Mouse (Mus musculus) lung, postnatal 36 days (tissue): ENCODE results near the gene Mad2l1bp.

Experiments used
- DNase-seq: peaks from one replicate; pipeline ENCODE4 v3.0.0; 2022; ENCODE audit warnings: mixed read lengths

Gene Mad2l1bp

GRCm38 (mm10) chr17:46104487-46104886, 48.9 kb downstream of the Mad2l1bp start:
- peak; percentile 92 for DNase-seq

DNA sequence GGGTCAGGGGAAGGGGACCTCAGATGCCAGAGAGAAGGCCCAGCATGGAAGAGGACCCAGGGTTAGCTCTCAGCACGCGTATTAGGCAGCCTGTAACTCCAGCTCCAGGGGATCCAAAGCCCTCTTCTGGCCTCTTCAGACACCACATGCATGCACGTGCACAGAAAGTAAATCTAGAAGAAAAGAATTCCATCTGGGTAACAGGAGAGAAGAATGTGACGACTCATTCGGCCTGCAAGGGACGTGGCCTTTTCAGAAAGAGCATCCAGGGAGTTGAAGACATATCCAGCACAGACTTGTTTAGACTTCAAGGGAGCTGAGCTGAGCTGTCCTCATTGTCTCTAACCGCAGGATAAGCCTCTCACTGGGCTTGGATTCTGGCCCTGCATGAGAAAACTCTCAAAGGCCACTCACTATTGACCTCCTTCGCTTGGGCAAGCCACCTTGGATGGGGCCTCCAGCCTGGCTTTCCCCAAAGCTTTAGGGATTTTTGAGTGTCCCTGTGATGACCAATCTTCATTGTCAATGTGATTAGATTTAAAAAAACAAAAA, 50.7 kb downstream of the Mad2l1bp start:
- no peak for DNase-seq

DNA sequence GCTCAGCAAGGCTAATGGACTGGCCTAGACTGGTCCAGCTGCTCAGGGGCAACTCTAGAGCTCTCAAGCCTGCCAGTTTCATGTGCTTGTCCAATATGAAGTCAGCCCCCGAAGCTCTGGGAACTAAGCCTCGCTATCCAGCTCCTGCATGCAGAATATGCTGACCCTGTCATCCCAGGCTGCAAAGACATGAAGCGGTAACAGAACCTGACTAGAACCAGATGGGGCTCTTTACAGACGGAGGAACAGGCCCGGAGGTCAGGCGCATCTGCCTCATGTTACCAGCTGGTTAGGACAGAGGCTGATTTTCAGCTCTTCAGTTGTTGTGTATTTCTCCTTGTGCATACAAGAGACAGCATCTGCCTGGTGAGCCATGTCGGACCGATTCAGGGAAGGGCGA, 51.4 kb downstream of the Mad2l1bp start:
- DNase-seq: no peak

DNA sequence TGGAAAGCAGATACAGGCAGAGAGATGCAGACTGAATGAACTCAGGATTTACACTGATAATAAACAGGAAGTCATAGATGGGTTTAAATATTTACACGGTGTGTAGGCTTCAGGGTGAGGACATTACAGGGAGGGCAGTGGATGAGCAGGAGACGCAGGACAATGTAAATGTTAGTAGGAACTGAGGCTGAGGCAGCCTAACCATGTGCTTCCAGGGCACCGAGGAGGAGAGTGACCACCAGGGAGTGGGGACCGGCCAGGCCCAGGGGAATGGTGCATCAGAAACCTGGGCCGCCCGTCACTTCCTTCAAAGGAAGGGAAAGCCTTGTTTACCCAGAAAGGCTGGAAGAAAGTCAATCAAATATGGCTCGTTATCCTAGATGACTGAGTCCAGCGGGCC, 54.8 kb downstream of the Mad2l1bp start:
- DNase-seq: peak; percentile 64
